Mouse (Mus musculus) cerebellum, adult 2 months (tissue): ENCODE measurements around the gene Fhit.

Experiments
- CTCF ChIP-seq: fragments of 200-500 bp; IDR thresholded peaks from 2 replicates; pipeline ENCODE4 v1.5.1; 2011; ENCODE audit warnings: low read depth, mild to moderate bottlenecking, control low read depth, low read length, moderate library complexity, borderline replicate concordance; ENCODE audit not compliant: insufficient read depth
- POLR2A ChIP-seq: fragments of 200-500 bp; IDR thresholded peaks from 2 replicates; pipeline ENCODE4 v1.6.1; 2011; ENCODE audit warnings: low read length, control low read depth, borderline replicate concordance; ENCODE audit not compliant: insufficient read depth

GRCm38 (mm10) chr14:10658219-10658618 is 503.6 kb downstream of the Fhit start:
- TF ChIP-seq CTCF (no peak), POLR2A (no peak)
